Mouse (Mus musculus) kidney, postnatal 10 days (tissue): ENCODE data around the gene Ano3.
"Not testable (repeated sequence)": the region's sequence is repeated elsewhere in the genome, so short reads cannot be mapped to it uniquely, and the experiment has no call there.

Source experiments
- DNase-seq: peaks from one replicate; pipeline ENCODE4 v3.0.0; 2021; ENCODE audit warnings: mixed read lengths

The Ano3 gene

GRCm38 (mm10) chr2:110950823-110951222 lies at the start of gene Ano3:
Gene Ano3, minus strand, starts transcription at chr2:110950923.
- DNase-seq: not testable (repeated sequence)

GRCm38 (mm10) chr2:110990071-110990470 lies 39.3 kb upstream of the Ano3 start:
- DNase-seq: no peak

GRCm38 (mm10) chr2:110989539-110989938 lies 38.8 kb upstream of the Ano3 start:
- DNase-seq: no peak

- no peak for DNase-seq
Observed at GRCm38 (mm10) chr2:110985853-110986271, 35.1 kb upstream of the Ano3 start.

- no peak for DNase-seq
Observed at GRCm38 (mm10) chr2:110981733-110982132, 31.0 kb upstream of the Ano3 start.

GRCm38 (mm10) chr2:110979610-110980009 lies 28.9 kb upstream of the Ano3 start:
- no peak for DNase-seq

GRCm38 (mm10) chr2:110976871-110977270 lies 26.1 kb upstream of the Ano3 start:
- DNase-seq: no peak

GRCm38 (mm10) chr2:110970158-110970557 lies 19.4 kb upstream of the Ano3 start:
- DNase-seq: no peak

GRCm38 (mm10) chr2:110965398-110965797 lies 14.7 kb upstream of the Ano3 start:
- DNase-seq: no peak

GRCm38 (mm10) chr2:110950432-110950803 lies 305 bp downstream of the Ano3 start:
- no peak for DNase-seq

- DNase-seq: peak; percentile 9
Observed at GRCm38 (mm10) chr2:110949679-110950431, 868 bp downstream of the Ano3 start.

- no peak for DNase-seq
Observed at GRCm38 (mm10) chr2:110945171-110945570, 5.6 kb downstream of the Ano3 start.

- DNase-seq: no peak
Observed at GRCm38 (mm10) chr2:110935691-110936090, 15.0 kb downstream of the Ano3 start.

- DNase-seq: no peak
Observed at GRCm38 (mm10) chr2:110929126-110929525, 21.6 kb downstream of the Ano3 start.

- DNase-seq: no peak
Observed at GRCm38 (mm10) chr2:110909506-110909905, 41.2 kb downstream of the Ano3 start.

GRCm38 (mm10) chr2:110906473-110906872 lies 44.2 kb downstream of the Ano3 start:
- DNase-seq: no peak

- DNase-seq: no peak
Observed at GRCm38 (mm10) chr2:110896477-110897270, 54.0 kb downstream of the Ano3 start.

- no peak for DNase-seq
Observed at GRCm38 (mm10) chr2:110871650-110872049, 79.1 kb downstream of the Ano3 start.

GRCm38 (mm10) chr2:110865584-110865983 lies 85.1 kb downstream of the Ano3 start:
- no peak for DNase-seq

GRCm38 (mm10) chr2:110863376-110863775 lies 87.3 kb downstream of the Ano3 start:
- no peak for DNase-seq

- no peak for DNase-seq
Observed at GRCm38 (mm10) chr2:110839559-110840243, 111.0 kb downstream of the Ano3 start.

- DNase-seq: no peak
Observed at GRCm38 (mm10) chr2:110816189-110816588, 134.5 kb downstream of the Ano3 start.

- DNase-seq: no peak
Observed at GRCm38 (mm10) chr2:110814964-110815363, 135.8 kb downstream of the Ano3 start.
